Mouse (Mus musculus) midbrain, embryonic 14.5 days (tissue): ENCODE data around the gene Rnf2. TPM values are rescaled to one million over a fixed set of nuclear protein-coding genes. Genes with fewer than 3 reads are reported as not detected.
"Not testable (repeated sequence)": the region's sequence is repeated elsewhere in the genome, so short reads cannot be mapped to it uniquely, and the experiment has no call there.

ENCODE experiments used
- ATAC-seq: fragments of 200-750 bp; cut with Nextera tagmentation; 2 replicates; pipeline ENCODE4 v1.8.0; 2017; ENCODE audit warnings: moderate number of reproducible peaks, moderate library complexity; ENCODE audit not compliant: low FRiP score, low TSS enrichment
- DNase-seq: peaks from one replicate; pipeline ENCODE4 v3.0.0-alpha.2; 2015
- H3K27ac ChIP-seq: fragments of 300-500 bp; sonication (generic); replicated peaks from 2 replicates; pipeline ENCODE4 v1.5.1; 2014; ENCODE audit warnings: mild to moderate bottlenecking, low read depth, low read length, moderate library complexity
- H3K27me3 ChIP-seq: fragments of 300-500 bp; sonication (generic); 2 replicates; pipeline ENCODE4 v1.6.1; 2014; ENCODE audit warnings: low read length, control low read depth, mixed read lengths; ENCODE audit not compliant: control insufficient read depth, insufficient read depth
- H3K36me3 ChIP-seq: fragments of 300-500 bp; sonication (generic); 2 replicates; pipeline ENCODE4 v1.6.1; 2014; ENCODE audit warnings: low read length, control low read depth; ENCODE audit not compliant: control insufficient read depth, insufficient read depth
- H3K4me1 ChIP-seq: fragments of 300-500 bp; sonication (generic); 2 replicates; pipeline ENCODE4 v1.6.1; 2014; ENCODE audit warnings: mild to moderate bottlenecking, antibody characterized with exemption, low read length, control low read depth; ENCODE audit not compliant: control insufficient read depth, insufficient read depth
- H3K4me2 ChIP-seq: fragments of 300-500 bp; sonication (generic); 2 replicates; pipeline ENCODE4 v1.6.1; 2014; ENCODE audit warnings: mild to moderate bottlenecking, low read length, moderate library complexity
- H3K4me3 ChIP-seq: fragments of 300-500 bp; sonication (generic); replicated peaks from 2 replicates; pipeline ENCODE4 v1.5.1; 2014; ENCODE audit warnings: low read depth, low read length
- H3K9ac ChIP-seq: fragments of 300-500 bp; sonication (generic); replicated peaks from 2 replicates; pipeline ENCODE4 v1.6.1; 2014; ENCODE audit warnings: mild to moderate bottlenecking, low read length, moderate library complexity
- H3K9me3 ChIP-seq: fragments of 300-500 bp; sonication (generic); 2 replicates; pipeline ENCODE4 v1.6.1; 2016; ENCODE audit warnings: low read length, control low read depth, mixed read lengths; ENCODE audit not compliant: control insufficient read depth
- WGBS: fragments of 180-500 bp; shearing (Covaris S2); extraction: QIAGEN DNeasy Blood & Tissue Kit; methylation state at CpG from one replicate; pipeline ENCODE4 v1.1.7; 2014; 5-methylcytosine and 5-hydroxymethylcytosine counted together
- polyA plus RNA-seq: library from polyadenylated mRNA; unstranded; fragments of >200 nt; fragmentation: Nextera tagmentation; extraction: Ambion mirVana; gene quantifications from 2 replicates; pipeline ENCODE4 v1.2.1, GENCODE M21; 2014

Rnf2 gene
- polyA plus RNA-seq, 1 experiment from 2014 or later = 151 TPM

DNA sequence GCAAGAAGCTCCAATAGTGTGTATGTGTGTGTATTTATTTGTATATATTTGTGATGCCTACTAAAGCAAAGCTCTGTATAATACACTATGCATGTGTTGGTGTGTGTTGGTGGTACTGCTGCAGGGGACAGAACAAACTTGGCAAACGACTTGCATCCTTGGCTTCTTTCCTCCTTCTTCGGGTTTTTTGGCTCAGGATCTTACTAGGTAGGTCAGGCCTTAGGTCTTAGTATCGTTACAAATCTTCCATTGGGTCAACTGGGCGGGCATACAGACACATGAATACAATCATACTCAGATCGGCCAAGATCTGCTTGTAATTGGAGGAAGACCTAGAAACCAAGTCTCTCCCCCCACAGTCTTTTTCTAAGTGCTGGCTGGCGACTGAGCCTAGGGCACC, 6.0 kb downstream of the Rnf2 start:
- DNase-seq (no peak), ATAC-seq (no peak)
- Histone ChIP-seq H3K9ac (no peak overlapping the region), H3K36me3 (no peaks in the 10 kb centered on the region), H3K27me3 (no peaks in the 10 kb centered on the region), H3K4me3 (no peak overlapping the region), H3K9me3 (no peaks in the 10 kb centered on the region), H3K4me2 (no peak overlapping the region), H3K4me1 (peaks cover 12% of the 10 kb centered on the region; the same call in 1 of the 2 replicates), H3K27ac (no peak overlapping the region)
- WGBS = 83% methylated on average over 6 of the region's 6 CpGs

DNA sequence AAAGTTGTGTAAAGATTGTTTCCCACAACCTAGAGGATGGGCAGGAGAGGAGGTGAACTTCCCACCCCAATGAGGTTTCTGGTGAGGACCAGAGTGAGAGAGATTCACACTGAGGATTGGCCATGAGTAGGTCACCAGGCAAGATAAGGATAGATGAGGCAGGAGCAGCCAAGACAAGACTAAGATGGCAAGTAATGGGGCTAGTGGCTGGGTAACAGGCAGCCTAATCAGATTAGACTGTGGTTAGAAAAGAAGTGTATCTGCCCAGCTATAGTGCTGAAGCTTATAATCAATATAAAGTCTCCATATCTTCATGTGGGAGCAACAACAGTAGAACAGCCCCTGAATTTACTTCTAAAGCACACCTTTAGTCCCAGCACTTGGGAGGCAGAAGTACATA, 6.9 kb downstream of the Rnf2 start:
- ATAC-seq = no peak
- H3K27ac ChIP-seq = no peak overlapping the region
- no peaks in the 10 kb centered on the region for H3K36me3 ChIP-seq
- DNase-seq = no peak
- H3K4me3 ChIP-seq = no peak overlapping the region
- H3K4me1 ChIP-seq = peaks cover 7% of the 10 kb centered on the region; the same call in 1 of the 2 replicates
- no peaks in the 10 kb centered on the region for H3K9me3 ChIP-seq
- H3K4me2 ChIP-seq = no peak overlapping the region
- no peak overlapping the region for H3K9ac ChIP-seq
- no peaks in the 10 kb centered on the region for H3K27me3 ChIP-seq

DNA sequence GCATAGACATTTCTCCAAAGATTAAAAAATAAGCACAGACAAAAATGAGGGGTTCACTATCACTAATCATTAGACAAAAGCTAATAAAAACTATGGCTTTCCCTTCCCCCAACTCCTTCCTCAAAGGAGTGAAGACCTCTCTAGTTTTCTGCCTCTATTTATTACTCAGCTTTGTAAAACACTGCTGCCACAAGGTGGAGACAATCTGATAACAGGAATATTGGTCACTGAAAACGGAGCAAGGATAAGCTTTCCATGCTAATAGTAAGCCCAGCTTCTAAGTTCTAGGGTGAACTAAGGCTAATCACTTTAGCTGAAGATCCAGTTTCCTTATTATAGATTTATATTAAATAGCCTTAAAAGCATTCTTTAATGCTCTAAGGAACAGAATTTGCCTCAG, 8.3 kb downstream of the Rnf2 start:
- 44% methylated on average over 1 of the region's 1 CpGs for WGBS
- DNase-seq (peak; percentile 61), ATAC-seq (no peak)
- H3K4me3 ChIP-seq = no peak overlapping the region
- H3K9ac ChIP-seq = no peak overlapping the region
- no peaks in the 10 kb centered on the region for H3K36me3 ChIP-seq
- no peaks in the 10 kb centered on the region for H3K9me3 ChIP-seq
- H3K4me1 ChIP-seq = no peaks in the 10 kb centered on the region
- no peak overlapping the region for H3K4me2 ChIP-seq
- no peak overlapping the region for H3K27ac ChIP-seq
- no peaks in the 10 kb centered on the region for H3K27me3 ChIP-seq

DNA sequence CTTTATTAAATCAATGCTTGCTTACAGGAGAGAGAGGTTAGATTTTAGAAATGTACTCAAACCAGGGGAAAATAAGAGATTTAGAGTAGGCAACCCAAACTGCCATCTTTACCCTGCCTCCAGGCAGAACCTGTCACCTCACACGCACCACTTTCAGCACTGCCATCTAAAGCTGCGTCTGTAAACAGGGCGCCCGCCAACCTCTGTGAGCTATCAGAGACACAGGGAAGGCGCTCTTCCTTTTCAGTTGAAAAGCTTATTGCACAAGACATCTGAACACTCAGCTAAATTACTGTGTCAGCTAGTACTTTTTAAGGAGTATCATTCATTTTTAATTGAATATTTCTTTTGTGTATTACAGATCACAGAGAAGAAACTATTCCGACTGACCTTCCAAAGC, 10.9 kb downstream of the Rnf2 start:
- 77% methylated on average over 6 of the region's 6 CpGs for WGBS

DNA sequence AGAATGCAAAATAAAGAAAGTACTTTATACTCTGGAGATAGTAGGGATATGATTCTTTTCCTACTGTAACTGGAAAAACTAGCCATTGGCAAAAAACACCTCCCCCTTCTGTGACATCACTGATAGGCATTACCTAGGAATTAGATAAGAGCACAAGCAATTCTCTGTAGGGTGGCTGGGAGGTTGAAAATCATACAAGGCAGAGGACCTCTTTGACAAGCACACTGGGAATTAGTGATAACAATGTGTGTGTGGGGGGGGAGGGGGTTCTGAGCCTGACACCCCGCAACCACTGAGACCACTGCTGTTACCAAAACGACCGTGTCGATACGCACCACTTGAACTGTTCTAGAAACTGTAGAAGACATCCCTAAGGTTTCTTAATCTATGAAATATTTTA, 16.0 kb downstream of the Rnf2 start:
- Histone ChIP-seq H3K27me3 (no peaks in the 10 kb centered on the region), H3K36me3 (0 out of 2 replicates have a peak, but pooled peaks cover 2% of the 10 kb centered on the region), H3K4me1 (no peaks in the 10 kb centered on the region), H3K4me2 (no peak overlapping the region), H3K27ac (no peak overlapping the region), H3K4me3 (no peak overlapping the region), H3K9ac (no peak overlapping the region), H3K9me3 (no peaks in the 10 kb centered on the region)
- ATAC-seq (no peak), DNase-seq (no peak)
- WGBS = 69% methylated on average over 5 of the region's 5 CpGs

More for the DNA sequence above, 10.9 kb downstream of the Rnf2 start:
- H3K27ac ChIP-seq = no peak overlapping the region
- no peak for DNase-seq
- H3K4me1 ChIP-seq = no peaks in the 10 kb centered on the region
- no peaks in the 10 kb centered on the region for H3K27me3 ChIP-seq
- H3K36me3 ChIP-seq = no peaks in the 10 kb centered on the region
- no peak overlapping the region for H3K4me3 ChIP-seq
- H3K9me3 ChIP-seq = no peaks in the 10 kb centered on the region
- no peak overlapping the region for H3K9ac ChIP-seq
- H3K4me2 ChIP-seq = no peak overlapping the region
- no peak for ATAC-seq

DNA sequence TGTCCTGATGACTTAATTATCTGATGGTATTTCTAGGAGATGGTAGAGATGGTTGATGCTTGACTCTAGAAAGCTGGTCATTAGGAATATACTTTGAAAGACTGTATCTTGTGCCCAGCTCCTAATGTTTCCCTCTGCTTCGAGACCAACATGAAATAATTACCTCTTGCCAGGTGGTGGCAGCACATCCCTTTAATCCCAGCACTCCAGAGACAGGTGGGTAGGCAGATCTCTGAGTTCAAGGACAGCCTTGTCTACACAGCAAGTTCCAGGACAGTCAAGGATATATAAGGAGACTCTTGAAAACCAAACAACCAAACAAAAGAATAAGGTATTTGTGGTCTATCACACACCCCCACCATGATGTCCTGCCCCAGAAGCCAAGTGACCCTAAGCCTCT, 17.2 kb downstream of the Rnf2 start:
- WGBS = 76% methylated on average over 1 of the region's 1 CpGs
- no peak overlapping the region for H3K4me2 ChIP-seq
- ATAC-seq = no peak

DNA sequence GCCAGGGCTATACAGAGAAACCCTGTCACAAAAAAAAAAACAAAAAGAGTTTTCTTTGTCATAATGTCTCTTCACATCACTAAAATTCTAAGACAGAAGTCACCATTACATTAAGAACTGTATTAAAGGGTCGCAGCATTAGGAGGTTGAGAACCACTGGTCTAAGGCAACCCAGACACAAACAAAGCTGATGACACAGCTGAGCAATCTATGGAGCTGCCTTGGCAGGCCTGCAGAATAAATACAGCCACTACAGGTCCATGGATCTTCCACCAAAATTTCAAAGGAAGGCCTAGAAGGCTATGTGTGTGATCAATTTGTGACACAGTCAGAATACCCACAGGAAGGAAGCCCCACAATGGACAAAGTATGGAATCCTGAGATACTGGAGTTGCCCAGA, 18.3 kb downstream of the Rnf2 start:
- Histone ChIP-seq H3K27me3 (no peaks in the 10 kb centered on the region), H3K4me3 (no peak overlapping the region), H3K36me3 (peaks cover 11% of the 10 kb centered on the region), H3K4me1 (no peaks in the 10 kb centered on the region), H3K9me3 (no peaks in the 10 kb centered on the region), H3K4me2 (no peak overlapping the region), H3K9ac (no peak overlapping the region), H3K27ac (no peak overlapping the region)
- WGBS = 98% methylated on average over 1 of the region's 1 CpGs
- DNase-seq (no peak), ATAC-seq (no peak)

More for the DNA sequence above, 17.2 kb downstream of the Rnf2 start:
- no peak overlapping the region for H3K9ac ChIP-seq
- H3K9me3 ChIP-seq = no peaks in the 10 kb centered on the region
- DNase-seq = no peak
- no peaks in the 10 kb centered on the region for H3K4me1 ChIP-seq
- H3K27me3 ChIP-seq = no peaks in the 10 kb centered on the region
- no peak overlapping the region for H3K4me3 ChIP-seq
- no peak overlapping the region for H3K27ac ChIP-seq
- peaks cover 2% of the 10 kb centered on the region; the same call in 1 of the 2 replicates for H3K36me3 ChIP-seq

DNA sequence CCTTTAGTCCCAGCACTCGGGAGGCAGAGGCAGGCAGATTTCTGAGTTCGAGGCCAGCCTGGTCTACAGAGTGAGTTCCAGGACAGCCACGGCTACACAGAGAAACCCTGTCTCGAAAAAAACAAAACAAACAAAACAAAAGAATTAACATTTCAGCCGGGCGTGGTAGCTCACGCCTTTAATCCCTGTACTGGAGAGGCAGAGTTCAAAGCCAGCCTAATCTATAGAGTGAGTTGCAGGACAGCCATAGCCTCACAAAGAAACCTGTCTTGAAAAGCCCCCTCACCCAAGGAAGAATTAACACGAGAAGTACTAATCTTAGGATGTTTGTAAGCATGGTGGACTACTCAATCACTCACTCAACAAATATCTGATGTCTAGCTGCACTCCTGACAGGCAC, 28.4 kb downstream of the Rnf2 start:
- not testable (repeated sequence) for ATAC-seq, H3K4me2 ChIP-seq, H3K27ac ChIP-seq, H3K4me1 ChIP-seq, DNase-seq, H3K4me3 ChIP-seq, H3K9me3 ChIP-seq, H3K27me3 ChIP-seq, H3K9ac ChIP-seq
- H3K36me3 ChIP-seq = peaks cover 83% of the 10 kb centered on the region
- 91% methylated on average over 8 of the region's 8 CpGs for WGBS

DNA sequence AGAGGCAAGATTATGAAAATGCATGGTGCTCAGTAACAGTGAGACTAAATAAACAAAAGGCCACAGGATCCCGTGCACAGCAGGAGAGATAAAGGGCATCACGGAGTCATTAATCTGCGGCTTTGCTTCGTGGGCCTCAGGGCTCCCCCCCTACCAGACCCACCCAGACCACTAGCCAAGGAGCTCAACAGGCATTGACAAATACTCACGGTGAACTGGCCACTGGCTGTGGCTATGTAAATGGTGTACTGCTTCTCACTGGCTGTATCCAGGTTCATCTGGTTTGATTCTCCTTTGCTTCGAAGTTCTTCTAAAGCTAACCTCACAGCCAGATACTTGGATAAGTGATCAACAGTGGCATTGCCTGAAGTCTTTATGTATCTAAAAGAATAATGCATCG, 29.3 kb downstream of the Rnf2 start:
- Histone ChIP-seq H3K36me3 (peaks cover 76% of the 10 kb centered on the region), H3K27me3 (no peaks in the 10 kb centered on the region), H3K27ac (no peak overlapping the region), H3K4me1 (no peaks in the 10 kb centered on the region), H3K4me3 (no peak overlapping the region), H3K9me3 (no peaks in the 10 kb centered on the region), H3K9ac (no peak overlapping the region), H3K4me2 (no peak overlapping the region)
- DNase-seq (no peak), ATAC-seq (no peak)
- 54% methylated on average over 7 of the region's 7 CpGs for WGBS
